Mouse (Mus musculus) midbrain, postnatal 0 days (tissue): ENCODE results near the gene Vezt. TPM values are rescaled to one million over a fixed set of nuclear protein-coding genes. Genes with fewer than 3 reads are reported as not detected.

Source experiments
- ATAC-seq: fragments of 200-750 bp; cut with Nextera tagmentation; 2 replicates; pipeline ENCODE4 v1.8.0; 2017; ENCODE audit warnings: moderate number of reproducible peaks, mild to moderate bottlenecking, moderate TSS enrichment, moderate library complexity; ENCODE audit not compliant: low FRiP score
- DNase-seq: peaks from one replicate; pipeline ENCODE4 v3.0.0-alpha.2; 2015; ENCODE audit warnings: low spot score
- H3K27ac ChIP-seq: fragments of 300-500 bp; sonication (generic); 2 replicates; pipeline ENCODE4 v1.5.1; 2014; ENCODE audit warnings: low read depth, mild to moderate bottlenecking, low read length, mixed read lengths
- H3K27me3 ChIP-seq: fragments of 300-500 bp; sonication (generic); 2 replicates; pipeline ENCODE4 v1.6.1; 2014; ENCODE audit warnings: low read length, control low read depth, mixed read lengths; ENCODE audit not compliant: insufficient read depth
- H3K36me3 ChIP-seq: fragments of 300-500 bp; sonication (generic); 2 replicates; pipeline ENCODE4 v1.6.1; 2014; ENCODE audit warnings: low read length, control low read depth, mixed read lengths; ENCODE audit not compliant: insufficient read depth
- H3K4me1 ChIP-seq: fragments of 300-500 bp; sonication (generic); 2 replicates; pipeline ENCODE4 v1.6.1; 2014; ENCODE audit warnings: mild to moderate bottlenecking, control low read depth, antibody characterized with exemption, low read length, mixed read lengths; ENCODE audit not compliant: insufficient read depth
- H3K4me2 ChIP-seq: fragments of 300-500 bp; sonication (generic); 2 replicates; pipeline ENCODE4 v1.6.1; 2014; ENCODE audit warnings: low read depth, mild to moderate bottlenecking, low read length, mixed read lengths; ENCODE audit not compliant: poor library complexity, severe bottlenecking
- H3K4me3 ChIP-seq: fragments of 300-500 bp; sonication (generic); 2 replicates; pipeline ENCODE4 v1.5.1; 2014; ENCODE audit warnings: low read depth, mild to moderate bottlenecking, low read length, moderate library complexity
- H3K9ac ChIP-seq: fragments of 300-500 bp; sonication (generic); replicated peaks from 2 replicates; pipeline ENCODE4 v1.6.1; 2014; ENCODE audit warnings: mild to moderate bottlenecking, low read length, moderate library complexity, mixed read lengths; ENCODE audit not compliant: poor library complexity, severe bottlenecking
- H3K9me3 ChIP-seq: fragments of 300-500 bp; sonication (generic); 2 replicates; pipeline ENCODE4 v1.6.1; 2016; ENCODE audit warnings: low read length, control low read depth
- CTCF ChIP-seq: IDR thresholded peaks from 2 replicates; pipeline ENCODE4 v1.5.1; 2016; ENCODE audit warnings: antibody characterized with exemption, mild to moderate bottlenecking
- WGBS: fragments of 180-500 bp; shearing (Covaris S2); extraction: QIAGEN DNeasy Blood & Tissue Kit; methylation state at CpG from one replicate; pipeline ENCODE4 v1.1.7; 2014; 5-methylcytosine and 5-hydroxymethylcytosine counted together
- polyA plus RNA-seq: library from polyadenylated mRNA; unstranded; fragments of >200 nt; fragmentation: Nextera tagmentation; extraction: Ambion mirVana; gene quantifications from 2 replicates; pipeline ENCODE4 v1.2.1, GENCODE M21; 2015
- total RNA-seq: library from RNA; depleted of rRNA; stranded (reverse); fragments of >200 nt; gene quantifications from 2 replicates; pipeline ENCODE4 v1.2.3, GENCODE M21; 2014; rRNA removed

The Vezt gene
- 38.2 and 57.3 TPM in 2 replicates for total RNA-seq
- polyA plus RNA-seq = 38.6 and 39.3 TPM in 2 replicates

- peak; percentile 80 for TF ChIP-seq CTCF
- Histone ChIP-seq H3K27ac (peak within 1 kb of the TSS; percentile 91), H3K4me3 (peak within 1 kb of the TSS; percentile 93), H3K4me1 (no peaks in the 10 kb centered on the region), H3K36me3 (no peaks in the 10 kb centered on the region), H3K27me3 (no peaks in the 10 kb centered on the region), H3K9me3 (no peaks in the 10 kb centered on the region), H3K9ac (peak within 1 kb of the TSS; percentile 94), H3K4me2 (peak within 1 kb of the TSS; percentile 92)
- WGBS = under 1% methylated on average over 64 of the region's 77 CpGs
- DNase-seq (peak; percentile 100), ATAC-seq (peak; percentile 99)
Measured at GRCm38 (mm10) chr10:94035658-94036374, at the start of gene Vezt, which contains the start of gene Fgd6. Gene Vezt, minus strand, starts transcription at chr10:94035817. Gene Fgd6, plus strand, starts transcription at chr10:94036001.

GRCm38 (mm10) chr10:94082040-94082734 is 46.6 kb upstream of the Vezt start:
- no peaks in the 10 kb centered on the region for H3K36me3 ChIP-seq
- DNase-seq (no peak), ATAC-seq (no peak)
- no peak overlapping the region for H3K4me3 ChIP-seq
- no peaks in the 10 kb centered on the region for H3K9me3 ChIP-seq
- H3K27ac ChIP-seq = no peak overlapping the region
- no peaks in the 10 kb centered on the region for H3K4me1 ChIP-seq
- WGBS = 31% methylated on average over 7 of the region's 7 CpGs
- no peak for TF ChIP-seq CTCF
- H3K9ac ChIP-seq = no peak overlapping the region
- no peaks in the 10 kb centered on the region for H3K27me3 ChIP-seq
- no peak overlapping the region for H3K4me2 ChIP-seq

DNA sequence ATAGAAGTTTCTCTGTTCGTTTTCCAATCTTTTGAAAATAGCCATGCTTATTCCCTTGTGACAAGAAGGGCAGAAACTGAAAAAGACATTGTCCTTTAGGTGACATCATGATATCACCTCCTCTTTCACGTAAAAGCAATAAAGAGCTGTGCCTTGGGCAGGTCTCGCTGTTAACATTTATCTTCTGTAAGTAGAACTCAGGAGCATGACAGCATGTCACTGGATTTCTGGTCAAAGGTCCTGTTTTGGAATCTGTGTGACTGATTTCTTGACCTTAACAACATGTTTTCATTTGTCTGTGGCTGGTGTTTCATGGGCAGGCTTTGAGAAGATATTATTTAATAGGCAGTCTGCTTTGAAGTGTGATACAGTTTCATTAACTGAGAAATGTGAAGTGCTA is 45.1 kb upstream of the Vezt start:
- no peak overlapping the region for H3K9ac ChIP-seq
- no peak overlapping the region for H3K27ac ChIP-seq
- no peaks in the 10 kb centered on the region for H3K27me3 ChIP-seq
- no peak for TF ChIP-seq CTCF
- H3K4me3 ChIP-seq = no peak overlapping the region
- no peak for ATAC-seq
- no peaks in the 10 kb centered on the region for H3K36me3 ChIP-seq
- no peaks in the 10 kb centered on the region for H3K4me1 ChIP-seq
- DNase-seq = no peak
- WGBS = 85% methylated on average over 3 of the region's 3 CpGs
- no peaks in the 10 kb centered on the region for H3K9me3 ChIP-seq
- H3K4me2 ChIP-seq = no peak overlapping the region

GRCm38 (mm10) chr10:94076966-94077825 is 41.6 kb upstream of the Vezt start:
- peak; percentile 70 for DNase-seq
- ATAC-seq = 0 out of 2 replicates have a peak, but pooled peaks have one; percentile 38
- 42% methylated on average over 14 of the region's 14 CpGs for WGBS

DNA sequence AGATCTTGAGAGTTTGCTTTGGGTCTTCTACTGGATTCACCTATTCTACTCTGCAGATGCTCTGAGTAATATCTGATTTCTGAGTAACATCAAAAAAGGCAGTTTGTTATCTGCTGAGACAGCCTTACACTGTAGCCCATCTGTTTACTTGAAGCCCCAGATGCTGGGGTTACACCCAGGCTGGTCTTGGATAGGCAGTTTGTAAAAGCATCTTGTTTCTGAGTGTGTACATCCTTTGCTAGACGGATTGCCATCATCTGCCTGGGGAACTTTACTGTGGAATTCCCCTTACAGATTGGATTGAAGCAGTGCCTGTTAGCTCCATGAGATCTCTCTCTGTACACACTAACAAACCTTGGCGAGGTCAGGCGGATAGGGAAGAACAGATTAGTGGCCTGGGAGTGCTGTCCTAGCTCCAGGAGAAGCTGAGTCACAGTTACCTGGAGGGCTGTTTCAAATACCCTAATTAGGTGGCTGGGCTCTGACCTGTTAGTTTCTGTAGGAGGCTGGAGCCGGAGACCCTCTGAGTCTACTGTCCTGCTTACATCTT is 37.4 kb upstream of the Vezt start:
- WGBS = 69% methylated on average over 4 of the region's 4 CpGs
- Histone ChIP-seq H3K4me1 (0 out of 2 replicates have a peak, but pooled peaks cover 3% of the 10 kb centered on the region), H3K4me2 (no peak overlapping the region), H3K9ac (no peak overlapping the region), H3K27ac (no peak overlapping the region; the same call in 1 of the 2 replicates), H3K27me3 (no peaks in the 10 kb centered on the region), H3K4me3 (no peak overlapping the region), H3K36me3 (no peaks in the 10 kb centered on the region), H3K9me3 (no peaks in the 10 kb centered on the region)
- ATAC-seq (no peak), DNase-seq (no peak)
- no peak for TF ChIP-seq CTCF

More at GRCm38 (mm10) chr10:94076966-94077825, 41.6 kb upstream of the Vezt start:
- no peaks in the 10 kb centered on the region for H3K9me3 ChIP-seq
- no peak overlapping the region for H3K9ac ChIP-seq
- no peaks in the 10 kb centered on the region for H3K27me3 ChIP-seq
- H3K4me3 ChIP-seq = no peak overlapping the region
- H3K4me2 ChIP-seq = no peak overlapping the region
- H3K27ac ChIP-seq = peak overlapping the region; percentile 44
- no peaks in the 10 kb centered on the region for H3K36me3 ChIP-seq
- 0 out of 2 replicates have a peak, but pooled peaks cover 3% of the 10 kb centered on the region for H3K4me1 ChIP-seq
- TF ChIP-seq CTCF = no peak
